Mouse (Mus musculus): Measurements from ENCODE around the gene AC161166.1. TPM values are rescaled to one million over a fixed set of nuclear protein-coding genes. Genes with fewer than 3 reads are reported as not detected.
"Not testable (repeated sequence)": the region's sequence is repeated elsewhere in the genome, so short reads cannot be mapped to it uniquely, and the experiment has no call there.

AC161166.1 gene
- polyA plus RNA-seq, 1 experiment = not detected

DNA sequence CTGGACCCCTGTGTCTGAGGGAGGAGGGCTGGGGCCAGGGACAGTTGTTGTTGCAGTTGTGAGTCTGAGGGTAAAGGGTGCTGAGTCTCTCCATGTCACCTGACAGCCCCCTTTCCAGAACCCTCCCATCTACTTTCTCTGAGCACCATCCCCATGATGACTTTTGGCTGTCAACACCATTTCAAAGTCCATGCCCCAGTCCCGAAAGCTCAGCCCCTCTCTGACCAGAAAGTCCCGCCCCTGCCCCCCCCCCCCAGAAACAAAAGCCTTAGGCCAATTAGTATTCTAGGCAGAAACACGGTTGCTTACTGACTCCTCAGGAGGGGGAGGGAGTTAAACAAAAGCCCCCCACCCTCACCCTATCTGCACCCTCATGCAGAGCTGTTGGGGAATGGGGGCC lies 24.9 kb downstream of the AC161166.1 start:
- Histone ChIP-seq H3K27ac (ENCODE audit: control insufficient read depth, insufficient read depth, low read depth, low read length, poor library complexity) (no peak overlapping the region), H3K4me3 (replicated peaks; ENCODE audit: control insufficient read depth, low read depth, low read length) (no peak overlapping the region), H3K4me1 (ENCODE audit: control insufficient read depth, insufficient read depth, low read length) (no peaks in the 10 kb centered on the region)
- TF ChIP-seq POLR2A (IDR thresholded peaks at IDR 0.05; ENCODE audit: borderline replicate concordance, control insufficient read depth, low read depth, low read length) = no peak
- WGBS = 52% methylated on average over 3 of the region's 3 CpGs

DNA sequence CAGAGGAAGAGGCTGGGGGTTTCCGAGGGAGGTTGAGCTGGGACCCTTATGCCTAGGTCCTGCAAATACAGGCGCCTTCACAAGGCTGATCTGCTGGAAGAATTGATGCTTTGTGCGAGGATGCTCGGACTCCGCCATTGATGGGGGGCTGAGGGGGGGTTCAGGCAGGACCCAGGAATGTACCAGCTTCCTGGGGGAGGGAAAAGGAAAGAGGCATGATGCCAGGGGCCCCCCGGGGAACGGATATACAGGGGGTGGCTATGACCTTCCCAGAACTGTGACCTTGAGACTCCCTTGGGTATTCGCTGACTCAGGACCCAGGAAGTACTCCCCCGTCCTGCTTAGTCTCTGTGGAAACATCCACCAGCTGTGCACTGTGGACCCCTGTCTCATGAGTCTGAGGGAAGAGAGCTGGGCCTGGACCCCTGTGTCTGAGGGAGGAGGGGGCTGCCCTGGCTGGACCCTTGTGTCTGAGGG lies 25.6 kb downstream of the AC161166.1 start:
- TF ChIP-seq CTCF (IDR thresholded peaks at IDR 0.05; ENCODE audit: control insufficient read depth, insufficient read depth, low read length) = no peak
- no peak for TF ChIP-seq POLR2A (IDR thresholded peaks at IDR 0.05; ENCODE audit: borderline replicate concordance, control insufficient read depth, low read depth, low read length)
- H3K4me1 ChIP-seq (ENCODE audit: control insufficient read depth, insufficient read depth, low read length) = no peaks in the 10 kb centered on the region
- H3K4me3 ChIP-seq (replicated peaks; ENCODE audit: control insufficient read depth, low read depth, low read length) = no peak overlapping the region
- no peak overlapping the region for H3K27ac ChIP-seq (ENCODE audit: control insufficient read depth, insufficient read depth, low read depth, low read length, poor library complexity)
- whole genome bisulfite sequencing = 62% methylated on average over 9 of the region's 9 CpGs

DNA sequence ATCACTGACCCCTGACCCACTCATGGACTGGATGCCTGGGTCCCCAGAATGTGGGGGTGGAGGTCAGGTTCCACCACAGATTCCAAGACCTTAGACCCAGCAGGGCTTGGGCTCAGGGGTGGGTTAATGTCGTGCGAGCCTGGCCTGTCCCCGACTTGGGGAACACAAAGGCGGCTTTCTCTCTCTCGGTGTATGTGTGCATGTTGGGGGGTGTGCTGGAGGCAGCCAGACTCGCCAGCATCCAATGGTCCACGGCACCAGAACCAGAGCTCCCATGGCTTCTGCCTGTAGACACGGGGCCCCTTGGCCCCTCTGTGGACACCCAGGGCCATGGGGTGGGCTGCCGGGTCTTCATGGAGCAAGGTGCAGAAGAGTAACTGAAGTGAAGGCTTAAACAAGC lies 26.8 kb downstream of the AC161166.1 start:
- no peak overlapping the region for H3K27ac ChIP-seq (ENCODE audit: control insufficient read depth, insufficient read depth, low read depth, low read length, poor library complexity)
- H3K4me3 ChIP-seq (replicated peaks; ENCODE audit: control insufficient read depth, low read depth, low read length) = no peak overlapping the region
- 0 out of 2 replicates have a peak, but pooled peaks cover 2% of the 10 kb centered on the region for H3K4me1 ChIP-seq (ENCODE audit: control insufficient read depth, insufficient read depth, low read length)
- 78% methylated on average over 9 of the region's 9 CpGs for whole genome bisulfite sequencing
- no peak for TF ChIP-seq POLR2A (IDR thresholded peaks at IDR 0.05; ENCODE audit: borderline replicate concordance, control insufficient read depth, low read depth, low read length)
- no peak for TF ChIP-seq CTCF (IDR thresholded peaks at IDR 0.05; ENCODE audit: control insufficient read depth, insufficient read depth, low read length)

DNA sequence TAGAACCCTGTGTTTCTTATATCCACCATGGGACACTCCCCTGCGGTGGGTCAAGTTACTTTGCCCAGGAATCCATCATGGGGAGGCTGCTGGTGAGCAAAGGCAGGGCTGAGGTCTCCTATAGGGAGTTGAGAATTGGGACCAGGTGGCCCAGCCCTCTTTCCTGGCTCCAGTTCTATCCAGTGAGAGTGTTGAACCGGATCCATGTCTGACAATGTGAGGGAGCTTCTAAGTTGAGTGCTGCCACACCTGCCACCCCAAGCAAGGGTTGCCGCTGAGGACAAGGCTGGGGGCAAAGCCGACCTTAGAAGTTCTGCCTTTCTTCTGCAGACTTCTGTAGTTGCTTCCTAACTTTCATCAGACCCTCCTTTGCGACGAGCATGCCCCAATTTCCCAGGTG lies 29.0 kb downstream of the AC161166.1 start:
- H3K4me3 ChIP-seq (replicated peaks; ENCODE audit: control insufficient read depth, low read depth, low read length); H3K27ac ChIP-seq (ENCODE audit: control insufficient read depth, insufficient read depth, low read depth, low read length, poor library complexity); H3K4me1 ChIP-seq (ENCODE audit: control insufficient read depth, insufficient read depth, low read length): not testable (repeated sequence)
- WGBS = 42% methylated on average over 6 of the region's 6 CpGs

DNA sequence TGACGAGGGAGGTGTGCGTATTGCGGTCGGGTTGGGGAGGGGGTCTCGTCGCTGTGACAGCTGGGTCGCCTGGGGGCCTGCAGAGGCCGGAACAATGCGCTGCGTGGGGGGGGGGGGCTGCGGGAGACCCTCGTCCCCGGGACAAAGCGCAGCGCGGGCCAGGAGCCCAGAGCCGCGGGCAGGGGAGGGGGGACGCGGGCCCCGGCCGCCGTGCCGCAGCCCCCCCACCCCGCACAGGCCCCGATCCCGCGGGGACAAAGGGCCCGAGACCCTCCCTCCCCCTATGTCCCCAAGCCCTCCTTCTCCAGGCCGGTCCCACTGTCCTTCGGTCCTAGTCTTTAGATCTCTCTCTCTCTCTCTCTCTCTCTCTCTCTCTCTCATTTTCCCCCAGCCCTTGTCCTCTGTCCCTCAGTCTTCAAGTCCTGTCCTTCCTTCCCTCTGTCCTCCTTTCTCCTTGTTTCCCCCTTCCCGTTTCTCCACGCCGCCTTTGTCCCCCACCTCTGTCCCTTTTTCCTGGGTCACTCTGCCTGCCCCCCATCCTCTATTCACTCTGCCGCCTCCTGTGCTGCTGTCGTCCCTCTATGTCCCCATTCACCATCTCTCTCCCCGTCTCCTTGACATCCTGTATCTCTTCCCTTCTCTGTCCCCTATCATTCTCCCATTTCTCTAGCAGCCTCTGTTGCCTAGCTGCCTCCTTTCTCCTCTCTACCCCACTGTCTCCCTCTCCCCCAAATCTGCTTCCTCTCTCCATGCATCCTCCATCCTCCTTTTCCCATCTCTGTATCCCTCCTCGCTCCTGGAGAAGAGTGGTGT lies 29.8 kb downstream of the AC161166.1 start:
- 5% methylated on average over 33 of the region's 38 CpGs for WGBS
- no peak overlapping the region for H3K4me3 ChIP-seq (replicated peaks; ENCODE audit: control insufficient read depth, low read depth, low read length)
- 0 out of 2 replicates have a peak, but pooled peaks cover 2% of the 10 kb centered on the region for H3K4me1 ChIP-seq (ENCODE audit: control insufficient read depth, insufficient read depth, low read length)
- H3K27ac ChIP-seq (ENCODE audit: control insufficient read depth, insufficient read depth, low read depth, low read length, poor library complexity) = no peak overlapping the region
- TF ChIP-seq POLR2A (IDR thresholded peaks at IDR 0.05; ENCODE audit: borderline replicate concordance, control insufficient read depth, low read depth, low read length) (no peak), CTCF (IDR thresholded peaks at IDR 0.05; ENCODE audit: control insufficient read depth, insufficient read depth, low read length) (no peak)

DNA sequence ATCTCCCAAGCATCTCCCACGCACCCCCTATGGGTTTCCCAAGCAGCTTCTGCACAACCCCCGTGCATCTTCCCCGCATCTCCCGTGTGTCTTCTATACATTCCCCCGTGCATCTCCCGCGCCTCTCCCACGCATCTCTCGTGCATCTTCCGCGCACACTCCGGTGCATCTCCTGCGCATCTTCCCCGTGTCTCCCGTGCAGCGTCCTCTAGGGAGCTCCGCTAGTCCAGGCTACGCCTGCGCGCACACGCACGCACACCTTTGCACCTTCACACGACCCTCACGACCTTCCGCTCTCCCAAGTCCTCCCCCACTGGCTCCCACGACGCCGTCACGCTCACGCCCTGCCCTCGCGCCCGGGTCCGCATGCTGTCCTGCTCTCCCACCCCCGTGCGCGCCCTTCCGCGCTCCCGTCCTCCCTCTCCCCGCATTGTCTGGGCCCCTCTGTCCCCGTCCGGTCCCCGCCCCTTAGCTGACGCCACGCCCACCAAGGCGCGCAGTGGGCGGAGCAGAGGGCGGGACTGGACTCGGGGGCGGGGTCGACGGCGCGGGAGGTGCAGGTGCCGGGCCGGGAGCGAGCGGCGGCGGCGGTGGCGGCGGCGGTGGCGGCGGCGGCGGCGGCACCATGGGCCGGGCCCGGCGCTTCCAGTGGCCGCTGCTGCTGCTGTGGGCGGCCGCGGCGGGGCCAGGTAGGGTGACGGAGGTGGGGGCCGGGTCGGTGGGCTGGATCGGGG lies 30.6 kb downstream of the AC161166.1 start, which contains the start of gene Cadm4:
Gene Cadm4, plus strand, starts transcription at position 550 of the 734 bp plus-strand sequence.
- no peak within 1 kb of the TSS for H3K27ac ChIP-seq (ENCODE audit: control insufficient read depth, insufficient read depth, low read depth, low read length, poor library complexity)
- 1% methylated on average over 78 of the region's 83 CpGs for WGBS
- 0 out of 2 replicates have a peak, but pooled peaks cover 2% of the 10 kb centered on the region for H3K4me1 ChIP-seq (ENCODE audit: control insufficient read depth, insufficient read depth, low read length)
- peak within 1 kb of the TSS; percentile 46 for H3K4me3 ChIP-seq (replicated peaks; ENCODE audit: control insufficient read depth, low read depth, low read length)
- TF ChIP-seq CTCF (IDR thresholded peaks at IDR 0.05; ENCODE audit: control insufficient read depth, insufficient read depth, low read length) (no peak), POLR2A (IDR thresholded peaks at IDR 0.05; ENCODE audit: borderline replicate concordance, control insufficient read depth, low read depth, low read length) (no peak)

DNA sequence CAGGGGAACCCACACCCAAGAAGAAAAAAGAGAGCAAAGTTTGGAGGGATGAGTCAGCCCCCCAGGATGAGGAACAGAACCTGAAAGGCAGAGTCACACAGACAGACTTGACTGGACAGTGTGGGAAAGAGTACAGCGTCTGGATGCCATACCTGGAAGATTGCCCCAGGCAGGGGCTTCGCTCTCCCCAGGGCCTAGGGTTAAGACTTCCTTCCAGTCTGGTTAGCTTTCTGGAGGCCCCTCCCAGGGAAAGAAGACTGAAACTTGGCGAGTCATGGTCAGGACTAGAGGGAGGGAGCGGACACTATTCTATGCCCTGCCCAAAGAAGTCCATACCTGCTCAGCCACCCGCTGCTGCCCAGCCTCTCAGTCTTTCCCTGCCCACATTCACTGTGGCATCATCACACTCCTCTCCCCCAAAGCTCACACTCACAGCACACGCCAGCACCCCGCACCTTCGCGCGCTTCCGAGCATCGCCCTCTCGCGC lies 31.2 kb downstream of the AC161166.1 start:
- TF ChIP-seq CTCF (IDR thresholded peaks at IDR 0.05; ENCODE audit: control insufficient read depth, insufficient read depth, low read length) (no peak), POLR2A (IDR thresholded peaks at IDR 0.05; ENCODE audit: borderline replicate concordance, control insufficient read depth, low read depth, low read length) (no peak)
- 5% methylated on average over 14 of the region's 14 CpGs for WGBS
- Histone ChIP-seq H3K4me1 (ENCODE audit: control insufficient read depth, insufficient read depth, low read length) (0 out of 2 replicates have a peak, but pooled peaks cover 2% of the 10 kb centered on the region), H3K4me3 (replicated peaks; ENCODE audit: control insufficient read depth, low read depth, low read length) (no peak overlapping the region), H3K27ac (ENCODE audit: control insufficient read depth, insufficient read depth, low read depth, low read length, poor library complexity) (no peak overlapping the region)

All from bone marrow, adult 2 months (tissue).